Mouse (Mus musculus) left cerebral cortex, postnatal 36 days (tissue): ENCODE results near the gene Phldb2. TPM values are rescaled to one million over a fixed set of nuclear protein-coding genes. Genes with fewer than 3 reads are reported as not detected.

Experiments
- DNase-seq, 2 experiments: peaks; one replicate each; pipeline ENCODE4 v3.0.0; 2021 to 2022; ENCODE audit warnings: low spot score in 2 of 2, mixed read lengths in 1 of 2
- intact Hi-C: fragments of 180-260 bp; cut with DNase I; formaldehyde crosslinking; loops from one replicate; pipeline ENCODE4 v1.15.1; 2025
- total RNA-seq, 2 experiments: library from RNA; stranded (reverse); gene quantifications; 2 replicates each; pipeline ENCODE4 v1.2.3; 2021

Gene Phldb2
- total RNA-seq, 2 experiments from 2014 or later = 4.4 to 9.9 TPM

DNA sequence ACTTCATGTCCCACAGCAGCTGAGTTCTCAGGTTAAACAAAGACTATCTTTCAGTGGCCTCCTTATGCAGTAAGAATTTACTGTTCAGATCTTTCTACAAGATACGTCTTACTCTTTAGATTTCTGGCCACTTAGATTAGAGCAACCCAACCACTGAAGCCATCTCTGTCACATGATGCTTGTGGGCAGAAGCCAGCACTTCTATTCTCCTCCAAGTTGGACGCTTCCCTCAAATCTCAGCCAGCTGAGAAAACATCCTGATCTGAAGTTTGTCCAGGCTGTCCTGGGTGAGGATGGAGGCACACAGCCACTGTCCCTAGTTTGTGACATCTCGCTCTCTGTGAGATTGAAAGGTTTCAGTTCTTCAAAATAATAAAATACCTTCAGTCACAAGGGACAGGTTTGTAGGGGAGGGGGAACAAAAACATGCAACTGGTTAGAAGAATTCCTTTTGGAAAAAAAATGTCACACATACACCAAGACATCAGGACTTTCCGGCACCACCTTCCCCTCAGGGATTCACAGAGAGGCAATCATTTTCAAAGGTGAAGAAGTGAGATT lies 3.1 kb upstream of the Phldb2 start:
- no peak for DNase-seq
- intact Hi-C loops = no loop called here

DNA sequence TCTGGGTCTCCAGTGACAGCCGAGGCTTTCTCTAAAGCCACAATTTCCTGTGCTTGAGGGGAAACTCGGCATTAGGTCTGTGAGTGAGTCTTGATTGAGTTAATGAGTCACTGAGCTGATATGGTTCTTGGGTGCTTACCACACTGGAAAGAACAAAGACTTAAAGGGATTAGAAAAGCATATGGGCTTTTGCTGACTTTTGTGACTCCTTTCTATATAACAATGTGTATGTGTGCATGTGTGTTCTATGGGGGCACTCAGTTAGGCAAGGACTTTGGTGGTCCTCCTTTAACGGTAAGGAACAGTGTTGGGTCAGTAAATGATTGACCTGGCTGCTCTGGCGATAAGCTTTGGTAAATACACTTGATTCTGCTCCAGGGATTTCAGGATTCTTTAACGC lies 897 bp downstream of the Phldb2 start:
- intact Hi-C loops = no loop called here
- DNase-seq = no peak

DNA sequence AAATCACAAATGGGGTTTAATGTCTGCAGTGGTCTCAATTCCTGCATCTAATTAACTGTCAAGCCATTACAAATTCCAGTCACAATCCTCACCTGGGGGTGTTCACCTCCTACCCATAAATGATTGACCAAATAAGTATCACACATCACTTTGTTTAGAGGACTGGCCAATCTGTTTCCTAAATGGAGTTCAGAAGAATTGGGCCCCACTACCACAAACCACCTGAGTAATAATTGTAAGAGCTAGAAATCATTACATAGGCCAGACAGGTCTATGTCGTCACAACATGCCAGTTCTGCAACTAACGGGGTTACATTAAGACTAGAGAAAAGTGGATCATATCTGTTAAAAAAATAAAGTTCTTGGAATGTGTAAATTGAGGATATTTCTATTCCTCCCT lies 1.4 kb downstream of the Phldb2 start:
- intact Hi-C loops = no loop called here
- DNase-seq = no peak

DNA sequence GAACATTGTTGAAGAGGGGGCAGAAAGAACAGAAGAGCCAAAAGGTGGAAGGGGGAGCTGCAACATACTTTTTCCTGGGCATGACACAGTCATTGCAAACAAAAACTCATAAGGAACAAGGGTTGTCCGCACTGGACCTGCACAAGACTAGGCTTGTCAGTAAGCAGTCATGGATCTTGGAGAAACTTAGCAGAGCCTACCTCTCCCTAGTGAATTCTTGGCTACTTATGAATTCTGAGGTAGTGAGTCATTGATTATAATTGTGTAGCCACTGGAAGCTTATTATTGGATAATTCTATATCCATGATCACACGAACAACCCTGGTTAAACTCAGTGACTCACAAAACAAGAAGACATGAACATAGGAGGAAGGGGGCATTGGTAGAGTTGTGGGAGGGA lies 7.1 kb downstream of the Phldb2 start:
- intact Hi-C loops = no loop called here
- no peak for DNase-seq

DNA sequence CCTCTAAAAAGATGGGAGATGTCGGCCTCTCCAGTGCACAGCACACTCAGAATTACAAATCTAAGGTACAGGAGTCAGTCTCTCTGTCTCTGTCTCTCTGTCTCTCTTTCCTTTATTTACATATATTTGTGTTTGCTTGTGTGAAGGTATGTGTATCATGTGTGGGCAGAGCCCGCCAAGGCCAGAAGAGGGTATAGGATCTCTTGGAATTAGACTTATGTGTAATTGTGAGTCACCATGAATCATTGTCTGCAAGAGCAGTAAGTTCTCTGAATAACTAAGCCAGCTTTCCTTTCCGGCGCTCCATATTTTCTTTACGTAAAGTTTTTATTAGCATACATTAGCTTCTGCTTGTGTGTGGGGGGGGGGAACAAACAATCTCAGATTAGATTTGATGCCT lies 7.7 kb downstream of the Phldb2 start:
- no peak for DNase-seq
- intact Hi-C loops = no loop called here

DNA sequence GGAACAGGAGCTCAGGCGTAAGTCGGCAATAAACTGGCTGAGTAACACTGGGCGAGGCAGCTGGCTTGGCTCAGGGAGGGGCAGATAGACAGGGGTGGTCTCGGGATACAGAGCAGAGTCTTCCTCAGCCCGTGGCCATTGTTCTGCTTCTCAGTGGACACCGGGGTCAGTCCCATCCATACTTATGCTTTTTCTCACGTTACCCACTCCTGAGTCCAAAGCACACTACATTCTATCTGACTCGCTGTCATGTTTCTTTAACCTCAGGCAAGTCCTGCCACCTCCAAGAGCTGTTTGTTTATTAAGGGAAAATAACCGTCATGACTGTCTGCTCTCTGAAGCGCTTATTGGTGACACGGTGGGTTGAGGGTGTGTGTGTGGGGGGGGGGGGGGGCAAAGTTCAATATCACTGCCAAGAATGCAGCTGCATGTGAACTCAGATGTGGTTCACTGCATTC lies 8.2 kb downstream of the Phldb2 start:
- intact Hi-C loops = no loop called here
- no peak for DNase-seq

DNA sequence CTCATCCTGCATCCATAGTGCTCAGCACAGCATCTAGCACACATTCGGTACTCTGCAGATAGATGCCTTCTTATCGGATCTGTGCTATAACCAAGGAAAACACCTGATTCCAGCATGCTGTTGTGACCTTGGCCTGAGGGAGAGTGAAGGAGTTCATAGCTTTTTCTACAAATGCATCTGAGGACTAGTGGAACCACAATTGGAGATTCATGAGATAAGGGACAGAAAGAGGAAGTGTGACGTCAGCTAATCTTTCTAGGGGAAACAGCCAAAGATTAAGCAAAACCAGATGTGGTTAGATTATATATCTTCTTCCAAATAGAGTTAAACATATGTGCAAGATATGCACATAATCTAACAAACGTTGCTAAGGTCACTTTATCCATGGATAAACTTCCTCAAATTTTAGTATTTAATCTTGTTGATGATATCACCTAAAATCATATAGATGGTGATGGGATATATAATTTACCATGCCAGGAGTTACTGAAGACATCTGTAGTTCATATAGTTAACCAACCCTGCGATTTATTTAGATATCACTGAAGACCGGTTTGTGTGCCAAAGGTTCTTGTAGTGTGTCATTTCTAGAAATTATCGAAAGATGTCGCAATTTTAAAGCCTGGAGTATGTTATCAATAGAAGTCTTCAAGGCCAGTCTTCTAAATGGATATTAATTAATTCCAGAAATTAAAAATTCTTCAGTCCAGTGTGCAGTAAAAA lies 11.1 kb downstream of the Phldb2 start:
- DNase-seq = no peak
- intact Hi-C loops = no loop called here

DNA sequence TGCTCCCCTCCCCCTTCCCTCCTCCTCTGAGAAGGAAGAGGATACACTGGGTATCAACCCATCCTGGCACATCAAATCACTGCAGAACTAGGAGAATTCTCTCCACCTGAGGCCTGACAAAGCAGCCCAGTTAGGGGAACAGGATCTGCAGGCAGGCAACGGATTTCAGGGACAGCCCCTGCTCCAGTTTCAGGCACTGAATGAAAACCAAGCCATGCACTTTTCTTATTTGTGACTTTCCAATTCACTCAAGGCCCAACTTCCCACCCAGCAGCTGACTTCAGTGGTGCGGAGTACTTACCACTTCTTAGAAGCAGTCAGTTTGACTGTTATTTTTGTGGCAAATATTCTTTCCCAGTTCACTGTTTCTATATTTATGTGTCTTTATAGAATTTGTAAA lies 12.7 kb downstream of the Phldb2 start:
- DNase-seq = no peak
- intact Hi-C loops = no loop called here

DNA sequence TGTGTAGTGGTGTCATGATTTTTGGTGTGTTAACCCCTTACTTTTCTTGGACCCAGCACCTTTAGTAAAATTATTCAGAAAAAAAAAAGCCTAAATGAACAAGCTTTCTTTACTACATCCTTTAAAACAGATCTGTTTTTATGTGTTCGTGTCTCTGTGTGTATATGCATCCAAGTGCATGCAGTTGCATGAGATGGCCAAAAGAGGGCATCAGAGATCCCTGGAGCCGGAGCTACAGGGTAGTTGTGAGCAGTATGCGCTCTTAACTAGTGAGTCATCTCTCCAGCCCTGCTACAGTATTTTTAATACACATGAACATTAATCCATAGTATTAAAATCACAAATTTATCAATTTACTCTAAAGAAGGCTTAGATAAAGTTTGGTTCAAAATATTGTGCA lies 14.0 kb downstream of the Phldb2 start:
- intact Hi-C loops = no loop called here
- DNase-seq = no peak

DNA sequence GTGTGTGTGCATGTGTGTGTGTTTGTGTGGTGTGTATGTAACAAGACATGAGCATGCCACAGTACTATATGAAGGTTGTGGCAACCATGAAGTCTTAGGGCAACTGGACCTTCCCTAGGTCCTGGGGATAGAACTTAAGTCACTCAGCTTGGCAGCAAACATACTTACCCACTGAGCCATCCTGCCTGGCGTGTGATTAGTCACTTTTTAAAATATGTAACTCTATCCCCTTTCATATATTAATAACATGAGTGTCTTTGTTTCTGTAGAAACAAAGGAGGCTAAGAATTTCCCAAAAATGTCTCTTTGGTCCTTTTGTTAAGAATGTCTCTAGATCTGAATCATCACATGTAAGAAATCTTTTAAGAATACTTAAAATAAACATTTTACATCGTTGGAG lies 16.0 kb downstream of the Phldb2 start:
- intact Hi-C loops = no loop called here
- no peak for DNase-seq

DNA sequence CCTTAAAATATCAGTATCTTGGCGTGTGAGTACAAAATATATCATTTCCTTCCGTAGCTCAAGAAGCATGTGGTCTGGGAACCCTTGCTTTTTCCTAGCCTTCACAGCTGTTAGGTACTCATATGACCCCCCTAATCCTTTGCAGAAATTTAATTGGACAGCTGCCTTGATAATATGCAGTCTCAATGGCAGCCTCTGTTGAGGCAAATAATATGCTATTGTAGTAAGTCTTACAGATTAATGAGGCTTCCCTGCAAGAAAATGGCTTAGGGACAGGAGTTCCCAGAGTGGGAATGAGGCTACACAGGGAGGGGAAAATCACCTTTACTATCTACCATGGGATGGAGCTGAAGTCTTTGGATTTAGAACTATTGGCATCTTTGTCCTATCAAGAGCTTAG lies 16.9 kb downstream of the Phldb2 start:
- DNase-seq = no peak
- intact Hi-C loops = no loop called here

DNA sequence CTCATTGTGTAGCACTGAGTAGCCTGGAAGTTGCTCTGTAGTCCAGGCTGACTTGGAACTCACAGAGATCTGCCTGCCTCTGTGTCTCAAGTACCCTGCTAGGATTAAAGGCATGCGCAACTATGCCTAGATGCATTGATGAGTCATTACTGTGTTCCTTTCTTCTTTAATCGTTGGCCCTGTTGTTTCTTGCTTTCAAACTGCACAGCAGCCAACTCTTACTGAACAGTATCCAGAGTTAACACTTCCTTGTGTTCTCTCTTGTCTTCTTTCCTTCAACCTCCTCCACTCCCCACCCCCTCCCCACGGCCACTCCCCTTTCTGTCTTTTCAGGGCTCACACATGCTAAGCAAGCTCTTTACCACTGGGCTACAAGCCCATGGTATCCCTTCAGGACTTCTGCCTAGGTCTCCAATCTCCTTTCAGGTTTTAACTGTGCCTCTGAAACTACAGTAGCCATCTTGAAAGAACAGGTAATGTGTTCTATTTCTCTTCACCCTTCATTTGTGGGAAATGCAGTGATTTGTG lies 17.4 kb downstream of the Phldb2 start:
- DNase-seq = no peak
- intact Hi-C loops = no loop called here

DNA sequence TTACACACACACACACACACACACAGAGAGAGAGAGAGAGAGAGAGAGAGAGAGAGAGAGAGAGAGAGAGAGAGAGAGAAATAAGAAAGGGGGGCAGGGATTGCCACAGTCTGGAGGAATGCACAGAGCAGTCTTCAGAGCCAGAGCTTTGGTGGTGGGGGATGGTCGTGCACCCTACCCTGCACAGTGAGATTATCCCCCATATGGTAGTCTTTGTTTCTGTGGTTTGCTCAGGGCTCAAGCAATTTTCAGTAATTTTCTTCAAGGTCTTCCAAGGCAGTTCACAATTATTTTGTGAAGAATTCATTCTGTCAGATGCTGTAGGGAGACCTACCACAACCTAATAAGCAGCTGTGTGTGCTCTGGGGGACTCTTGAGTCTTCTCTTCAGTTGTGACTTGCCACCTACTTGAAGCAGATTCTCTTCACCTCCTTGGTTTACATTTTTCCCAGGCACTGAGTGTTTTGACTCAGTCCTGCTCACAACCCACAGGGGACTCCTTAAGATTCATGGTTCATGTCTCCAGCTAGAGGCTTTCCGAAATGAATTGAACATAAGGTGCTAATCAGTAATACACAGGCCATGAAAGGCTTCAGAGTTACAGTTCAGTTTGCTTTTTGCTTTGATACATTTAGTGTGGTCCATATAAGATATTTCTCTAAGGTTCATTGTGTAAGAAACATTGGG lies 18.5 kb downstream of the Phldb2 start:
- intact Hi-C loops = no loop called here
- no peak for DNase-seq

DNA sequence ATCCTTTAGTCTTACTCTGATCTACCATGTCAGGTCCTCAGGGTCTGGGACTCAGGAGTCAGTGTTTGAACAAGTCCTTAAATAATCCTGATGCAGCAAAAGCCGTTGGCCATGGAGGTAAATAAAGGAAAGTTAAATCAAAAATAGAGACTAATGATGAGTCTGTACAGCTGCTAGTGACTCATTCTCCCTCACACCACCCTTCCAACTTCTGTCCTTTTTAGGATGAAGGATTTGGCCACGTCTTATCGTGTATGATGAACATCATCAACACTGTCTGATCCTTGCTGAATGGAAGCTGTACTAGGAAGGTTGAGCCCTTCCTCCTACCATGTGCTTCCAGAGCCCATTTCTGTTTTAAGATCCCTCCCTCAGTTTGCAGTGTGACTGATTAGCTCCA lies 23.1 kb downstream of the Phldb2 start:
- no peak for DNase-seq
- intact Hi-C loops = no loop called here

DNA sequence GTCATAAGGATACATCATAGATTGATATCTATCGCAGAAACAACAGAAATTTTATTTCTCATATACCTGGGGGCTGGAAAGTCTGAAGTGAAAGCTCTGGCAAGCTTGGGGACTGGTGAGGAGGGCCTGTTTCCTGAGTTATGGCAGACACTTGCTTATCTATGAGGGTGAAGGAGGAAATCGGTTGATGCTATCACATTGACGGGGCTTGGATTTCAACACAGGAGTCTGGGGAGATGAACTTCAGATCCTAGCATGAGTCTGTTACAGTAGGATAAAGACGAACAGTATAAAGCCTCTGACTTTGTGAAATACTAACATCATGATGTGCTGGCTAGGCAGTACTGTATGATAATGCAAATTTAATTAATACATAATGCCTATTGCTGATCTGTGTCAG lies 25.3 kb downstream of the Phldb2 start:
- DNase-seq = no peak
- intact Hi-C loops = no loop called here

DNA sequence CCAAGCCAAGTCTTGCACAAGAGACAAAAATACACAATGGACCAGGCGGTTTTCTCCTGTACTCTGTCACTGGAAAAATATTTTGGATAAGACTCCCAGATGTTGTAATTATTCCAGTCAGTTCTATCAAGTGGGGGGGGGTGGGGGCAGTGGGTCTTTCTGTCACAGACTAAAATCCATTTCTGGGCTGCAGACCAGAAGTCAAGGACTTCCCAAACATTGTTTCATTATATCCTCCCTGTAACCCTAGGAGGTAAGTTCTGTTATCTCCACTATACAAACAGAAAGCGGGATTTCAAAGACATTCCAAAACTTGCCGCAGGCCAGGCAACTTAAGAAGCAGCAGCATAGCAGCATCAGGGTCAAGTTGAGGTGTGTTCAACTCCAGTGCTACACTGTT lies 25.8 kb downstream of the Phldb2 start:
- no peak for DNase-seq
- intact Hi-C loops = no loop called here

DNA sequence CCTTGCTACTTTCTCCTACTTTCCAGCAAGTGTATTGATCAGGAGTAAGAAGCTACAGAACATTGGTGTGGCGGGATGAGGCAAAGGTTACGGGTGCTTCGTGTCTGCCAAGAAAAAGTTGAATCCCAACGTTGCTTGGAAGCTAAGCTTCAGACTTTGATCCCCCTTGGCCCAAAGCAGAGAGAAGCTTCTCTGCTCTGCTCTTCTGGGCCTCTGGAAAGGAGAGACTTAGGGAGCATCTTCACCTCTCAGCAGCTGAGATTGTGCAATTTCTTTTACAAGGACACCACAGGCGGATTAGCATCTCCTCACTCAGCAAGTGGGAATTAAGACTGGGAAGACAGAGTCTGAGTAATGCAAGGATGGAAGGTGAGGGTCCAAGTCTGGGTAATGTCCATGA lies 26.5 kb downstream of the Phldb2 start:
- DNase-seq = no peak
- intact Hi-C loops = no loop called here

DNA sequence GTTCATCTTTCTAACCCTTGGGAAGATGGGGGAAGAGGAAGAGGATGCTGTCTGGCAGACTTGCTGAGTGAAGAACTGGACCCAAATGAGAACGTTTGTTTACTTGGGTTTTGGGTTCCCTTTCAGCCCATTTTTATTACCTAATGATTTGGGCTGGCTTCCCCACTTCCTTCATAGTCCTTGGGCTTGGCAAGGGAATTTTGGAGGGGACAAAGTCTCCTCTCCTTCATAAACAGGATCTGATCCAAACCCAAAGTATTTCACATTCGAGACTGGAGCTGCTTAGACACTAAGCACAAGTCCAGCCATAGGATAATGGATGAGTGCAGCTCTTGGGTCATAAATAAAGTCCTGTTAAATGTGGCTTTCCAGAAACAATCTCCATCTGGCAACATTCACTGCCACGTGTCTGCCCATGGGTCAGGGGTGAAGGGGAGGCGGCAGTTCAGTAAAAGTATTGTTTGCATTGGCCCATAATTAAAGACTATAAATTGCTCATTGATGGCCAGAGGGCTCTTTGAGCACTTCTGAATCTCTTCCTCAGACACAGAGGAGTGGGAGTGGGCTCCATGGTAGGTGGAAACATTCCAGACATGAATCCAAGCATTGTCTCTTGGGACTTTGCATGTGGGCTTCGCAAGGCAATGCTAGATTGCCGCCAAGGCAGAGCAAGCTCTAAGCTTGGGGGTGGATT lies 29.5 kb downstream of the Phldb2 start:
- intact Hi-C loops = no loop called here
- DNase-seq = no peak

DNA sequence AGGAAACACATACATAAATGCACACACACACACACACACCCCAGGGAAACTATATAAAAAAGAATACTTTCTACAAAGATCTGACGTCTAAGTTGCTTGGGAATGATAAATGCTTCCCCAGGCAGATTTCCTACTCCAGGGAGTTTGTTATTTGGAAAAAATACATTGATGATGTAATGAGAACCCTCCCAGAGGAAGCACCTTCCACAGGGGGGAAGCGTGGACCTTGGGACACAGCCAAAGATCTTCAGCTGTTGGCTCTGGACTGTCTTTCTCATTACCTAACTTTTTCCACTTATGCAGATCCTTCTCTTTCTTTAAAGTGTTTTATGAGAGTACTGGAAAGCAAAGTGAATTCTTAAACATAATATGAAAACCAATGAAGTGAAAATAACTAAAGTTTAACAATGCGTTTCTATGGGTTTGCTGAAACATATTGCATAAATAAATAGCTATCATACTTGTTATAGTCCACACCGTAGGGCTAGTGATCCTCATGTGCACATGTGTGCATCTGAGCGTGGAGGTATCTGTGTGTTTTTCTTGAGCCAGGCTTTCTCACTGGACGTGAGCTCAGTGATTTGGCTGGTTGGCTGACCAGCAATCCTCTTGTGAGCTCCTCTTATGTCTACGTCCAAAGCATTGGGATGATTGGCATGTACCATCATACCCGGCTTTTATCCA lies 30.7 kb downstream of the Phldb2 start:
- intact Hi-C loops = no loop called here
- no peak for DNase-seq

DNA sequence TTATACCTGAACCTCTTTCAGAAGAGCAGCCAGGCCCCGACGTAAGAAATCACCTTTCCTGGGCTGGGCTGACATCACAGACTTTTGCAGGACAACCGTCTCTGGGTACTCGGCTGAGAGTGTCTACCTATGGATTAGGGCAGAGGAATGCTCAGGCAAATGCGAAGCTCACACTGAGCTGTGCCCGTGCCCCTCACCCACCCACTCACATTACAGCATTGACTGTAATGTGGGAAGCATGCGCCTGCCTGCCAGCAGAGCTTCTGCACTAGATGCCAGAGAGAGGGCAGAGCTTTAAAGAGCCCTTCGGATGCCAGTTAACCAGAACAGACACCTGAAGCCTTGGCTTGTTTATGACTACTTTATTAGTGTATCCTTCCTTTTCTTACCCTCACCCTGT lies 33.8 kb downstream of the Phldb2 start:
- DNase-seq = peak; percentile 10 to 18
- intact Hi-C loops = no loop called here
